Mouse (Mus musculus) olfactory bulb, adult 2 months (tissue): Measurements from ENCODE around the gene Txndc11.

Experiments used
- CTCF ChIP-seq: fragments of 200-500 bp; IDR thresholded peaks from 2 replicates; pipeline ENCODE4 v1.5.1; 2012; ENCODE audit warnings: low read depth, mild to moderate bottlenecking, low read length, moderate library complexity; ENCODE audit not compliant: insufficient read depth
- POLR2A ChIP-seq: fragments of 200-500 bp; IDR thresholded peaks from 2 replicates; pipeline ENCODE4 v1.6.1; 2012; ENCODE audit warnings: mild to moderate bottlenecking, low read depth, low read length, moderate library complexity; ENCODE audit not compliant: insufficient read depth

GRCm38 (mm10) chr16:11054871-11055270, 79.6 kb downstream of the Txndc11 start:
- TF ChIP-seq POLR2A (no peak), CTCF (no peak)
